Mouse (Mus musculus): Measurements from ENCODE around the gene Prss45.

DNA sequence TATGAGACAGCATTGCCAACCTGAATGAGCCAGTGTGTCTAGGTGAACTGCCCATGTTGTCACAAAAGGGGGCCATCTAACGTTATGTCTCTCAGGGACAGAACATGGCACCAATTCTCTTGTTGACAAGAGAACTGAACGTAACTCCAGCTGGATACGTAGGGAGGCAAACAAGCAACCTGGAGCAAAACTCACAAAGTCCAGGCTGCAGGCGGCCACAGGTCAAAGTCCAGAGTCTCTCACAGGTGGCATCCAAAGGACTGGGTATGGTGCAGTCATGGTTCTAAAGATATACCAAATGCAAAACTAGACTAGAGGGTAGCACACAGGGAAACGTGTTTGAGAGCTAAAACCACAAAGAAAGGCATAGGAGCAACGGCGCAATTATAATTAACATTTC is 13.0 kb upstream of the Prss45 start:
- TF ChIP-seq CTCF (IDR thresholded peaks at IDR 0.05; ENCODE audit: control insufficient read depth, insufficient read depth, insufficient read length) (no peak), MAX (IDR thresholded peaks at IDR 0.05) (no peak), MYOD1 (IDR thresholded peaks at IDR 0.05; ENCODE audit: control insufficient read depth, insufficient read length, low read depth) (no peak), CEBPB (IDR thresholded peaks at IDR 0.05; ENCODE audit: low read depth) (no peak), USF1 (IDR thresholded peaks at IDR 0.05; ENCODE audit: low read depth) (no peak)

Measured in C2C12 (cell line).